Mouse (Mus musculus): ENCODE data around the gene Serpine1.

DNA sequence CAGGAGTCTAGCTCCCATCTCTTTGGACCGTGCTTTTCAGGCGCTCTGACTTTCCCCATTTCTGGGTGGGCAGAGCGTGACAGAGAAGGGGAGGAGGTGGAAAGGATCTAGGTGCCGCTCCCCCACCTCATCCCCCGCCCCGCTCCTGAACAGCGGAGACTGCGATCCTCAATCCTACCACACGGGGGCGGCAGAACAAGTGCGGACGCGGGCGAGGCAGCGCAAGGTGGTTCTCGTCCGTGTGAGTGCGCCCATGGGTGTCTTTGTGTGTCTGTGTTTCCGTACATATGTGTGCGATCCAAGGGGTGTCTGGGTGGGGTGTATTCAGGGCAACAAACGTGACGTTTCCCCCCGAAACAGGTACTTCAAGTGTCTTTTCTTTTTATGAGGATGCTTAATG, 46.9 kb downstream of the Serpine1 start:
- peak; percentile 95 for TF ChIP-seq CTCF (IDR thresholded peaks at IDR 0.05; ENCODE audit: low read depth, low read length)
- no peak for TF ChIP-seq POLR2A (IDR thresholded peaks at IDR 0.05; ENCODE audit: insufficient read depth, low read length)
- 0 out of 2 replicates have a peak, but pooled peaks have one; percentile 52 for TF ChIP-seq EP300 (IDR thresholded peaks at IDR 0.05; ENCODE audit: insufficient read depth, low read depth, low read length)

All from ES-Bruce4 (cell line).